ENCODE assay signal across 9 mouse cellular contexts in the genomic region with DNA sequence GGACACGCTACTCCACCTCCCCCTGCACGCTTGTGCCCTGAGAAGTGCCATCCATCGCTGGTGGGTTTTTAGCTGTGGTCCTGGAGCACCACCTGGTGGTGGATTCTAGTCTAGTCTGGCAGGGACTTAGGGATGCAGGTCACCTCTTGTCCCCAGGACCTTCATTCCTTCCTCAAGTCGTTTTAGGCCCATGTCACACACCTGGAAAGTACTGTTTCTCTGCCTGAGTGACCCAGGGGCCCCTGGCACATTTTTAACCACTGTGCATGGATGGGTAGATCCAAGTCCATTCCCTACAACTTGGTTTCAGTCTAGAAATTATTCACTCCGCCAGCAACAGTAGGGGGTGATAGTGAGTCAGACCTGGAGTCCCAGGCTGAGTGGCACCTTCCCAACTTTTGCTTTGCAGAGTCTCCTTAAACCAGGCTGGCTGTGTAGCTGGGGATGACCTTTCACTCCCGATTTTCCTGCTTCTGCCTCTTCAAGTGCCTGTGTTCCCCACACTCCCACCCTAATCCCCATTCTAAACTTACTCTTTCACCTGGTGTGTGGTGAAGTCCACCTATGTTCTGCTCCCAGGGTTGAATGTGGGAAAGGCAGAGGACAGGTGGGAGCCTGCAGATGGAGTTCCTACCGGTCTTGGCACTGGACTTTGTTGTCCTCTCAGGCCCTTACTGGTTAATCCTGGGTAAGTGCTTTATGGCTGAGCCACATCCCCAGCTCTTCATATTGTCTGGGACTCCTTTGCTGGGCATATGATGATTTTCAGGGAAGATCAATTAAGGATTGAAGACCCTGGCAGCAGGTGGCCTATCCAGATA. TPM values are rescaled to one million over a fixed set of nuclear protein-coding genes. Genes with fewer than 3 reads are reported as not detected.
DNase-seq lines count a peak whose midpoint lies in the region; ATAC-seq lines count a peak whose summit lies in the region.
"Had no signal": no experiment of that assay in that cellular context is flagged by ENCODE, and none has a peak within 500 bp of the region (broad histone marks: within the 10 kb centered on the region; RNA-seq: fewer than 3 reads in every experiment).

No protein-coding gene starts in this region.

- no peaks in the 10 kb centered on the region for H3K4me1 ChIP-seq in embryonic facial prominence, embryonic 14.5 days (ENCODE audit: control insufficient read depth, insufficient read depth, low read length)
- H3K4me1 ChIP-seq in heart, embryonic 11.5 days (ENCODE audit: control insufficient read depth, insufficient read depth, low read length), result peaks cover 12% of the 10 kb centered on the region
- H3K4me1 ChIP-seq in liver, embryonic 12.5 days, result peaks cover 42% of the 10 kb centered on the region
- H3K4me1 ChIP-seq in stomach, embryonic 15.5 days, result peaks cover 4% of the 10 kb centered on the region; the same call in 1 of the 2 replicates

- no peak overlapping the region; the same call in 1 of the 2 replicates for H3K9ac ChIP-seq in embryonic facial prominence, embryonic 14.5 days (ENCODE audit: low read depth, low read length)
- H3K9ac ChIP-seq in heart, embryonic 11.5 days (ENCODE audit: low read depth, low read length), result no peak overlapping the region
- no peak overlapping the region for H3K9ac ChIP-seq in liver, embryonic 12.5 days
- H3K9ac ChIP-seq in stomach, embryonic 15.5 days, result no peak overlapping the region

- peak; percentile 79 for ATAC-seq in embryonic facial prominence, embryonic 14.5 days (ENCODE audit: low read depth)
- ATAC-seq in heart, embryonic 11.5 days (replicated peaks; ENCODE audit: insufficient number of reproducible peaks, low FRiP score, low TSS enrichment), result 0 out of 2 replicates have a peak, but pooled peaks have one; percentile 23
- ATAC-seq in liver, embryonic 12.5 days, result peak; percentile 58
- peak; percentile 71; the same call in 1 of the 2 replicates for ATAC-seq in stomach, embryonic 15.5 days (ENCODE audit: insufficient read depth, low FRiP score, low read depth)

- no peak overlapping the region for H3K4me3 ChIP-seq in embryonic facial prominence, embryonic 14.5 days (ENCODE audit: low read depth, low read length)
- H3K4me3 ChIP-seq in heart, embryonic 11.5 days (ENCODE audit: low read depth, low read length), result no peak overlapping the region
- H3K4me3 ChIP-seq in liver, embryonic 12.5 days, result no peak overlapping the region
- H3K4me3 ChIP-seq in stomach, embryonic 15.5 days (replicated peaks), result no peak overlapping the region
- H3K4me3 ChIP-seq: heart, embryonic 13.5 days had no signal

- H3K27me3 ChIP-seq in embryonic facial prominence, embryonic 14.5 days (replicated peaks; ENCODE audit: control insufficient read depth, insufficient read depth, low read length), result no peaks in the 10 kb centered on the region
- H3K27me3 ChIP-seq in heart, embryonic 11.5 days (ENCODE audit: control insufficient read depth, insufficient read depth, low read length), result no peaks in the 10 kb centered on the region
- no peaks in the 10 kb centered on the region for H3K27me3 ChIP-seq in liver, embryonic 12.5 days (replicated peaks)
- no peaks in the 10 kb centered on the region for H3K27me3 ChIP-seq in stomach, embryonic 15.5 days (replicated peaks)
- H3K27me3 ChIP-seq: heart, embryonic 13.5 days had no signal

- peaks cover 81% of the 10 kb centered on the region for H3K36me3 ChIP-seq in embryonic facial prominence, embryonic 14.5 days (ENCODE audit: control insufficient read depth, insufficient read depth, low read length)
- peaks cover 46% of the 10 kb centered on the region for H3K36me3 ChIP-seq in heart, embryonic 11.5 days (ENCODE audit: control insufficient read depth, insufficient read depth, low read length)
- peaks cover 66% of the 10 kb centered on the region for H3K36me3 ChIP-seq in liver, embryonic 12.5 days
- peaks cover 47% of the 10 kb centered on the region for H3K36me3 ChIP-seq in stomach, embryonic 15.5 days

- no peak overlapping the region for H3K27ac ChIP-seq in embryonic facial prominence, embryonic 14.5 days (replicated peaks; ENCODE audit: low read depth, low read length)
- 0 out of 2 replicates have a peak overlapping the region, but pooled peaks have one; percentile 22 for H3K27ac ChIP-seq in heart, embryonic 11.5 days (ENCODE audit: low read depth, low read length)
- peak overlapping the region; percentile 43; the same call in 1 of the 2 replicates for H3K27ac ChIP-seq in liver, embryonic 12.5 days
- peak overlapping the region; percentile 32; the same call in 1 of the 2 replicates for H3K27ac ChIP-seq in stomach, embryonic 15.5 days
- H3K27ac ChIP-seq: heart, embryonic 13.5 days had no signal

- WGBS in embryonic facial prominence, embryonic 14.5 days, result 11% methylated on average over 7 of the region's 7 CpGs
- 17% methylated on average over 7 of the region's 7 CpGs for WGBS in heart, embryonic 11.5 days (ENCODE audit: insufficient replicate concordance)
- 22% methylated on average over 7 of the region's 7 CpGs for WGBS in liver, embryonic 12.5 days (ENCODE audit: insufficient replicate concordance)
- 15% methylated on average over 7 of the region's 7 CpGs for WGBS in stomach, embryonic 15.5 days

- no peaks in the 10 kb centered on the region for H3K9me3 ChIP-seq in embryonic facial prominence, embryonic 14.5 days (ENCODE audit: control insufficient read depth, low read length)
- H3K9me3 ChIP-seq in heart, embryonic 11.5 days (replicated peaks; ENCODE audit: control insufficient read depth, low read length), result no peaks in the 10 kb centered on the region
- H3K9me3 ChIP-seq in liver, embryonic 12.5 days (replicated peaks), result no peaks in the 10 kb centered on the region
- H3K9me3 ChIP-seq in stomach, embryonic 15.5 days, result no peaks in the 10 kb centered on the region
- H3K9me3 ChIP-seq: heart, embryonic 13.5 days had no signal

- DNase-seq in CD4-positive, CD25-positive, alpha-beta regulatory T cell, adult 2 months (ENCODE audit: low read depth, low spot score), result peak; percentile 91
- peak; percentile 80 to 87 for DNase-seq in adrenal gland, postnatal 36 days
- DNase-seq in embryonic facial prominence, embryonic 14.5 days (ENCODE audit: low spot score), result peak; percentile 89
- peak; percentile 89 for DNase-seq in kidney, postnatal 10 days
- DNase-seq in natural killer cell, adult 2 months (ENCODE audit: low spot score in 2 of 2), result peak; percentile 50 to 76

- no peak overlapping the region for H3K4me2 ChIP-seq in embryonic facial prominence, embryonic 14.5 days (ENCODE audit: low read depth, low read length)
- H3K4me2 ChIP-seq in heart, embryonic 11.5 days, result no peak overlapping the region
- H3K4me2 ChIP-seq in liver, embryonic 12.5 days, result no peak overlapping the region
- no peak overlapping the region for H3K4me2 ChIP-seq in stomach, embryonic 15.5 days
- H3K4me2 ChIP-seq: heart, embryonic 13.5 days had no signal

RNA-seq across cellular contexts. Expression of gene Ccdc8, which starts 10.1 kb away (rescaled TPM):
- 10 to 100 TPM; 19.2 to 28.1 TPM for total RNA-seq in adrenal gland, postnatal 36 days (2021)
- polyA plus RNA-seq in embryonic facial prominence, embryonic 14.5 days (2014; fragmentation: Nextera tagmentation; extraction: Ambion mirVana), result 24.7 and 26.0 TPM in 2 replicates
- polyA plus RNA-seq in heart, embryonic 11.5 days (2014; fragmentation: Nextera tagmentation; extraction: Ambion mirVana), result 22.6 and 36.1 TPM in 2 replicates
- polyA plus RNA-seq in liver, embryonic 12.5 days (2016; fragmentation: Nextera tagmentation; extraction: Ambion mirVana), result 3.8 and 3.9 TPM in 2 replicates
- 29.4 and 33.3 TPM in 2 replicates for polyA plus RNA-seq in stomach, embryonic 15.5 days (2015; fragmentation: Nextera tagmentation; extraction: Ambion mirVana)

RNA-seq across cellular contexts. Expression of gene Gm42372, which starts 19.7 kb away (rescaled TPM):
- 1 to 10 TPM; 1.1 TPM for total RNA-seq in adrenal gland, postnatal 36 days (2021)
- polyA plus RNA-seq in embryonic facial prominence, embryonic 14.5 days (2014; fragmentation: Nextera tagmentation; extraction: Ambion mirVana), result 0.24 and 0.38 TPM in 2 replicates
- polyA plus RNA-seq in heart, embryonic 11.5 days (2014; fragmentation: Nextera tagmentation; extraction: Ambion mirVana), result 0.20 TPM in 2 replicates
- polyA plus RNA-seq in liver, embryonic 12.5 days (2016; fragmentation: Nextera tagmentation; extraction: Ambion mirVana), result 0.07 TPM in 2 replicates
- polyA plus RNA-seq in stomach, embryonic 15.5 days (2015; fragmentation: Nextera tagmentation; extraction: Ambion mirVana), result 0.31 and 0.34 TPM in 2 replicates

RNA-seq across cellular contexts. Expression of gene Ppp5c, which starts 25.1 kb away (rescaled TPM):
- total RNA-seq in adrenal gland, postnatal 36 days (2021), result 10 to 100 TPM; 71.5 to 87.2 TPM
- 99.0 and 107 TPM in 2 replicates for polyA plus RNA-seq in embryonic facial prominence, embryonic 14.5 days (2014; fragmentation: Nextera tagmentation; extraction: Ambion mirVana)
- polyA plus RNA-seq in heart, embryonic 11.5 days (2014; fragmentation: Nextera tagmentation; extraction: Ambion mirVana), result 87.0 and 95.3 TPM in 2 replicates
- polyA plus RNA-seq in liver, embryonic 12.5 days (2016; fragmentation: Nextera tagmentation; extraction: Ambion mirVana), result 70.3 and 75.2 TPM in 2 replicates
- polyA plus RNA-seq in stomach, embryonic 15.5 days (2015; fragmentation: Nextera tagmentation; extraction: Ambion mirVana), result 92.9 and 95.7 TPM in 2 replicates

RNA-seq across cellular contexts. Expression of gene Pnmal1, which starts 43.1 kb away (rescaled TPM):
- total RNA-seq in adrenal gland, postnatal 36 days (2021), result 1 to 10 TPM; 3.9 to 4.4 TPM
- polyA plus RNA-seq in embryonic facial prominence, embryonic 14.5 days (2014; fragmentation: Nextera tagmentation; extraction: Ambion mirVana), result 2.1 and 2.3 TPM in 2 replicates
- polyA plus RNA-seq in heart, embryonic 11.5 days (2014; fragmentation: Nextera tagmentation; extraction: Ambion mirVana), result 0.18 and 0.46 TPM in 2 replicates
- polyA plus RNA-seq in liver, embryonic 12.5 days (2016; fragmentation: Nextera tagmentation; extraction: Ambion mirVana), result 0.05 and 0.08 TPM in 2 replicates
- polyA plus RNA-seq in stomach, embryonic 15.5 days (2015; fragmentation: Nextera tagmentation; extraction: Ambion mirVana), result 2.9 and 3.6 TPM in 2 replicates

RNA-seq across cellular contexts. Expression of gene Pnmal2, which starts 58.1 kb away (rescaled TPM):
- total RNA-seq in adrenal gland, postnatal 36 days (2021), result 10 to 100 TPM; 21.9 to 32.4 TPM
- polyA plus RNA-seq in embryonic facial prominence, embryonic 14.5 days (2014; fragmentation: Nextera tagmentation; extraction: Ambion mirVana), result 20.9 and 21.9 TPM in 2 replicates
- polyA plus RNA-seq in heart, embryonic 11.5 days (2014; fragmentation: Nextera tagmentation; extraction: Ambion mirVana), result 1.5 and 2.0 TPM in 2 replicates
- polyA plus RNA-seq in liver, embryonic 12.5 days (2016; fragmentation: Nextera tagmentation; extraction: Ambion mirVana), result 0.41 and 0.75 TPM in 2 replicates
- 10.2 and 12.7 TPM in 2 replicates for polyA plus RNA-seq in stomach, embryonic 15.5 days (2015; fragmentation: Nextera tagmentation; extraction: Ambion mirVana)

Comparison
In these comparisons a context has a peak if more than half of its experiments do, and no peak if none do; other contexts are left out.
1. ATAC-seq: peak in every context shown above with its lines; median percentile 79 in embryonic facial prominence, embryonic 14.5 days; 71 in stomach, embryonic 15.5 days; 58 in liver, embryonic 12.5 days; 23 in heart, embryonic 11.5 days.